Mouse (Mus musculus): ENCODE results near the gene Arhgef2.
"Not testable (repeated sequence)": the region's sequence is repeated elsewhere in the genome, so short reads cannot be mapped to it uniquely, and the experiment has no call there.

Gene Arhgef2

DNA sequence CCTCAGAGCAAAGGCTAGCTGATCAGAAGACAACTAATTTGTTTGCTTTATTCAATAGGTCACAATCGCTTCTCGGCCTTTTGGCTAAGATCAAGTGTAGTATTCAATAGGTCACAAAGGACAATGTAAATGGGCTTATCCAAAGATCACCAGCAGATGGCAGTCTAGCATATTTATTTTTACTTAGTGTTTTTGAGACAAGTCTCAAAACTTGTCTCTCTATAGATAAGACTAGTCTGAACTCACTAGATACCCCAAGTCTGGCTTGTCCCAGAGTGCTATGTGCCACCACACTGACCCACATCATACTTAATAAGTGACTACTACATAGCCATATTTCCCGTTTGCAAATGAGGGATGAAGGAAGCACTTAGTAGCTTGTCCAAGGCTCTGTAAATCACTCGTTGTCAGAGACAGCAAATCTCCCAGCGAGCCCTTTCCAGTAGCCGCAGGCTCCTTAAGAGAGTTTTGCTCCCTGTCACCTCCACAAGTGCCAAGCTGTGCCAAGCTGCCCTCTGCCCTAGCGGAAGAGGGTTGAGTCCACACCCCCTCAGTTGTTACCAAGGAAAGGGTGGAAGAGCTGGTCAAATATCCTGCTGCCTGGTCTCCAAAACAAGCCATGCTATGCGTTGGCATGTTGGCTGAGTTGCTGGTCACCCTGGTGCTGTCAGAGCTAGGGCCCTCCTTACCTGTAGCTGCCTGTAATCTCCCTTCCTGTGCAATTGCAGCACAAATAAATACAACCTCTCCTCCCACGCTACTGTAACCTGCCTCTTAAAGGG is 13.6 kb upstream of the Arhgef2 start:
- DNase-seq: peak; percentile 54 to 55

DNA sequence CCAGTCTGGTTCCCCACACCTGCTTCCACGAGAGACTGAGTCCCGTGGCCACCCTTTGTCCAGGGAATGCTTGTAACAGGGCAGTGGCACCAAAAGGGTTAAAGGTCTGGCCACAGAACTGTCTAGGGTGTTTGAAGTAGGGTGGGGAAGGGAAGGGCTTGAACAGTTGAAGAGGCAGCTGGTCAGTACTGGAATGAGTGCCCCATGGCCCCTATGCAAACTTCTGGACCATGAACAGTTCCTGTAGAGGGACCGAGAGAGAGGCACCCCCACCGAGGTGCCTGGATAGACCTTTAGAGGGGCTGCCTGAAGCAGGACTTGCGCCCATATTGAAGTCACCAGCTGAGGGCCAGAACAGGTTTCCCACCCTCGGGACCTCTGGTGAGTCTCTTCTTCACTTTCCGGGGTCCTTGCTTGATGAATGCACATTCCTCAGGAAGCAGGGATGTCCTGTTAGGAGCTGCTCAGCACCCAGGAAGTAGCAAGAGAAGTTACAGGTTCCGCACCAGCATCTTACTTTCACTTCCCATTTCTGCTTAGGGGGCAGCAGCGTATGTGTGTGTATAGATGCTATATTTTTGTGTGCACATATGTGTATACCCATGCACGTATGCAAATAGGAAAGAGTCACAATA is 12.7 kb upstream of the Arhgef2 start:
- no peak for DNase-seq

GRCm38 (mm10) chr3:88593893-88594580 is 11.7 kb upstream of the Arhgef2 start:
- DNase-seq: peak; percentile 42 to 54

GRCm38 (mm10) chr3:88596547-88596946 is 9.2 kb upstream of the Arhgef2 start:
- not testable (repeated sequence) for DNase-seq

DNA sequence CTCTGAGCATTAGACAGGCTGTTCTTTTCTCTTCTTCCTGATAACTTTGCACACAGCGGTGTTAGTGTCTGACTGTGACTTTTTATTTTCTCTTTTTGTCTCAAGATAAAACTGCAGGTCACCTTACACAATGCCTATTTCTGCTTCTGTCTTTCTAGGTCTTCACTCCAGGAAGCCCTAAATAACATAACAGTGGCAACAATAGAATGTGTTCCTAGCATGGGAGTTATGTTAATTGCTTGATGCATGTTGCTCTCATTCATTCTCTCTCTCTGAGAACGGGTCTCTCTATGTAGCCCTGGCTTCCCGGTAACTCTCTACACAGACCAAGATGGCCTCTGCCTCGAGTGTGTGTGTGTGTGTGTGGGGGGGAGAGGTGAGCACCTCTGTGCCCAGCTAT is 3.3 kb upstream of the Arhgef2 start:
- DNase-seq: no peak

- peak; percentile 84 to 92 for DNase-seq
These were observed 2.0 kb upstream of the Arhgef2 start for GRCm38 (mm10) chr3:88603714-88604161.

DNA sequence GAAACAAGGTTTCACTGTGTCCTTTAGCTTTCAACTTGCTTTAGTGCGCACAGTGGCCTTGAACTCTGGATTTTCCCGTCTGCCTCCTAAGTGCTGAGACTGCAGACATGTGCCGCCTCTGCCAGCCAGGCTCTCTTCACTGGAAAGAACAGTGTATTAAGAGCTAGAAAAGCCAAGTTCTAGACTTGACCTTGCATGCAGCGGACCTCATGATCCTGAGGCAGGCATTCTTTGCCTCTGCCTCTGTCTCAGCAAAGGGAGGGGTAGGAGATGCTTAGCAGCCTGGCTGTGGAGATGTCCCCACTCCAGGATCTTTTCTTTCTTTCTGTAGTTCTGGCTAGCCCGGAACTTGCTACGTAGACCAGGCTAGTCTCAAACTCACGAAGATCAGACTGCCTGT is 903 bp upstream of the Arhgef2 start:
- DNase-seq: no peak

- DNase-seq: peak; percentile 81 to 91
These were observed 1.4 kb downstream of the Arhgef2 start for GRCm38 (mm10) chr3:88607065-88607757.

GRCm38 (mm10) chr3:88607758-88608138 is 2.0 kb downstream of the Arhgef2 start:
- DNase-seq: no peak

DNA sequence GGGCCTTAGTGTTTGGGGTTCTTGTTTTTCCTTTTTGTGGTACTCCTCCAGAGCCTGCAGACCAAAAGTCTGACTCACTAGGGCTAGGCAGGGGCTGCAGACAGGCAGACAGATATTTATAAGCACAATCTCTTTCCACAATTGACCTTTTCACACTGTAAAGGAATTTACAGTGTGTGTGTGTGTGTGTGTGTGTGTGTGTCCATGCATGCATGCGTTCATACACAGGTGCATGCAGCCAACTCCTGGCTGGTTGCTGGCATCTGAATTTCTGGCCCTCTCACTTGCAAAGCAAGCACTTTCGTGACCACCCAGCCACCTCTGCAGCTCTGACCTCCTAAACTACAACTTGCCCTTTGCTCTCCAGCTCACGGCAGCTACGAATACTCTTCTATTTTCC is 3.3 kb downstream of the Arhgef2 start:
- DNase-seq: peak in 1 of 2 experiments; percentile 54

- no peak for DNase-seq
These were observed 8.7 kb downstream of the Arhgef2 start for GRCm38 (mm10) chr3:88614418-88614817.

DNA sequence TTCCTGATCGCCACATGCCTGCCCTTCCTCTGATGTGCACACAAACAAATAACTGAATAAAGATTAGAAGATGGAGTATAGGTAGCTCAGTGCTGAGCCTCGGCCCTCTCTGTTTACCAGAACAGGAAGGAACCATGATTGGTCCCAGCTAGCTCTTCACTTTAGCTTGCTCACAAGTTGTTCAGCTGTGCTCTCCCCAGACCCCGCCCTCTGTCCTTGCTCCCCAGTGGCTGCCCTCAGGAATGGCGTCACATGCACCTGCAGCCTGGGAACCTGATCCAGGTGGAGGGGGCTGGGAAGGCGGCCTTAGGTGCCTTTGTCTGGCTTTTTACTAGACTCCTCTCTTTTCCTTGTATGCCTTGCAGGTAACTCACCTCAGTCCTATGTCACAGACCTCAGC is 9.4 kb downstream of the Arhgef2 start:
- peak; percentile 66 to 80 for DNase-seq

- DNase-seq: no peak
These were observed 10.2 kb downstream of the Arhgef2 start for GRCm38 (mm10) chr3:88615902-88616391.

GRCm38 (mm10) chr3:88616951-88617500 is 11.3 kb downstream of the Arhgef2 start:
- DNase-seq: no peak

DNA sequence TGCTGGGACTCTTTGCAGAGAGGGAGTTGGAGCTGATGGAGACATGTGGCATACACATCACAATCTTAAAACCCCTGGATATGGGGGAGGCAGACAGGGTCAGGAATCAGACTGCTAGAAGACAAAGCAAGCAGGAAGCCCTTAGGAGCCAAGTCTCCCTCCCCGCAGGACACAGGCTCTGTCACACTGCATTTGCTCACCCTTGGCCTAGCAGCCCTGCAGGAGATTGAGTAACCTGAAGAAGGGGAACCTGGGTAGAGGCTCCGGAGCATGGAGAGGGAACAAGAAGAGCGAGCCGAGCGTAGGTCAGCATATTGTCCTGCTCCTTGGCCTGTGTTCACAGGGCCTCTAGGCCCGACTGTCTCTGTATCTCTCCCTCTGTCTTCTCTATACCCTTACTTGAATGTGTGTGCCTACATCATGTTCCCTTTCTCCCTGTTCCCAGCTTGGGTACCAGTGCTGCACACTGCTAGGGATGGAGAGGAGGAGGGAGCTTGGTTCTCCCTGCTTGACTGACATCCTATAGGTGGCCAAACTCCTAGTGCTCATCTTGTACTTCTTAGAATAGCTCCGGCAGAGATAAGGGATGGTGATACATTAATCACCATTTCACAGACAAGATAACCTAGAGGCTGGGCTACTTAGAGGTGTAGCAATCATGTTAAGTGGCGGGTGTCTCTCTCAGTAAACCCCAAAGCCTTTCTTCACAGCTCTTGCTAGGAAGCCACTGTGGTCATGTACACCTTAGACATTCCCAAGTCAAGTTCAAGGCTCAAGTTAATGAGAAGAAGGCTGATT is 12.5 kb downstream of the Arhgef2 start:
- peak; percentile 55 to 65 for DNase-seq

- DNase-seq: peak; percentile 77 to 78
These were observed 13.6 kb downstream of the Arhgef2 start for GRCm38 (mm10) chr3:88619113-88620097.

- no peak for DNase-seq
These were observed 14.6 kb downstream of the Arhgef2 start for GRCm38 (mm10) chr3:88620146-88620991.

GRCm38 (mm10) chr3:88620992-88621536 is 15.3 kb downstream of the Arhgef2 start:
- peak; percentile 77 to 80 for DNase-seq

DNA sequence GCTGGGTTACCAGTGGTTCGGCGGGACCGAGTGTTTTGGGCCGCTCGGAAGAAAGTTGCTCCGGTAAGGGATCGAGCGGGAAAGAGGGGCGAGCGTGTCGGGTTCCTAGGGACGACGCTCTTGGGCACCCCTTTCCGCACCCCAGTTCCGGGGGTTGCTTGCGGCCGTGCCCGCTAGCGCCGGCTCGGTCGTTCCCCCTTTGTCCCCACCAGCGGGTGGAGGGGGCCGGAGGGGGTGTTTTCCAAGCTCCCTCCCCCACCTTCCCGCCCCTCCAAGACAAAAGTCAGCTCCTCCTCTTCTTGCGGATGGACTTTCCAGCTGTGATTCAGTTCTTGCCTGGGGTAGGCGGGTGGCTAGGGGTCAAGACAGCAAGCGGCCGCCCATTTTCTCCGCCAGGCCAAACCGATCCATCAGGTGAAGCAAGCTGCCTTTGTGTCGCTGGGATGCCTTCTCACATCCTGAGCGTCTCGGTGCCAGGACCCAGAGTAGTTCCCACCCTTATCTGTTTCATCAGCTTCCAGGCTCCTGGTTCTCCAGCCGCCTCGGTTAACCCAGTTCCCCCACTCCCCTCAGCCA is 15.9 kb downstream of the Arhgef2 start:
- DNase-seq: peak; percentile 75 to 77

Measured in kidney, adult 8-10 months (tissue).